Mouse (Mus musculus): ENCODE measurements around the gene Arhgef12. TPM values are rescaled to one million over a fixed set of nuclear protein-coding genes. Genes with fewer than 3 reads are reported as not detected.

Arhgef12 gene
- total and polyA plus RNA-seq, 2 experiments: 22.9 to 62.3 TPM

DNA sequence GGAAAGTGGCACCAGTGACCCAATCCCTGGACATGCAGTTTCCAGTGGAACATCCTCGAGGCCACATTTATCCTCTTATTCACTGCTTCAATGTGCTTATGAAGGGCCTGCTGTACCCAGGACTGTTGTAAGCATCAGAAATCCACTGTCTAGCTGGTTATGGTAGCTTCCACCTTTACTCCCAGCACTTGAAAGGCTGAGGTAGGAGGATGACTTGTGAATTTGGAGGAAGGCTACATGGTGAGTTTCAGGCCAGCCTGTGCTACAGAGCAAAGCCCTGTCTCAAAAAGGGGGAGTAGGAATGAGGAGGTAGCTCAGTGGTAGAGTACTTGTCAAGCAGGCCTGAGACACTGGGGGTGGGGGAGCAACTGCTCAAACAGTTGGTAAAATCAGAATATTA is 1.0 kb upstream of the Arhgef12 start:
- H3K79me2 ChIP-seq (ENCODE audit: control insufficient read depth, insufficient read depth, low read length): peaks cover 5% of the 10 kb centered on the region
- no peak overlapping the region for H3K9ac ChIP-seq (ENCODE audit: low read depth, low read length)
- no peaks in the 10 kb centered on the region for H3K27me3 ChIP-seq (ENCODE audit: control insufficient read depth, insufficient read depth, low read length)
- TF ChIP-seq POLR2A (IDR thresholded peaks at IDR 0.05; ENCODE audit: extremely low read depth, insufficient read depth, low read length) (no peak), CTCF (IDR thresholded peaks at IDR 0.05; ENCODE audit: low read depth, low read length) (no peak)
- no peaks in the 10 kb centered on the region for H3K36me3 ChIP-seq (ENCODE audit: control insufficient read depth, insufficient read depth, low read length)
- no peak for DNase-seq (ENCODE audit: extremely low read depth, low read depth, low spot score)
- peak overlapping the region; percentile 7; the same call in 1 of the 2 replicates for H3K27ac ChIP-seq (replicated peaks; ENCODE audit: insufficient read depth, low read depth, low read length)
- WGBS: 81% methylated on average over 1 of the region's 1 CpGs
- peaks cover 15% of the 10 kb centered on the region for H3K4me1 ChIP-seq (ENCODE audit: control insufficient read depth, insufficient read depth, low read length)
- H3K4me3 ChIP-seq (ENCODE audit: insufficient read depth, low read depth, low read length): no peak overlapping the region

DNA sequence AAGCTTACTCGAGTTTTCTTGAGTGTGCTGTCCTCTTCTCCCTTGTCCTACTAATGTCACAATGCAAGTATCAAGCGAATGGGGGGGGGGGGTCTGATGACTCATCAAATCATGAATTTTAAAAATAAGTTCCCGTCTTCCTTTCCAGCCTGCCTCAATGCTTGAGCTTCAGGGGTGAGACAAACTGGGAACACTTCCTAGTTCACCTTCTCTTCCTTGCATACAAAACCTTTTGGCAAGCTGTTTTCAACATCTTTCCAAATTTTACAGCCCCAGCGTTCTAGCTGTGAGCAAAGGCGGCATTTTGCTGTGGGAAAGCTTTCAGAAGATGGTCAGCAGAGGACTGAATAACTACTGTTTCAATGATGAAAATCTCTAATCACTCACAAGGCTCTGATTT is 516 bp upstream of the Arhgef12 start:
- H3K27ac ChIP-seq (replicated peaks; ENCODE audit: insufficient read depth, low read depth, low read length): peak overlapping the region; percentile 44
- peaks cover 8% of the 10 kb centered on the region for H3K79me2 ChIP-seq (ENCODE audit: control insufficient read depth, insufficient read depth, low read length)
- peaks cover 18% of the 10 kb centered on the region for H3K4me1 ChIP-seq (ENCODE audit: control insufficient read depth, insufficient read depth, low read length)
- H3K27me3 ChIP-seq (ENCODE audit: control insufficient read depth, insufficient read depth, low read length): no peaks in the 10 kb centered on the region
- TF ChIP-seq POLR2A (IDR thresholded peaks at IDR 0.05; ENCODE audit: extremely low read depth, insufficient read depth, low read length) (no peak), CTCF (IDR thresholded peaks at IDR 0.05; ENCODE audit: low read depth, low read length) (no peak)
- peak overlapping the region; percentile 26; the same call in 1 of the 2 replicates for H3K9ac ChIP-seq (ENCODE audit: low read depth, low read length)
- H3K4me3 ChIP-seq (ENCODE audit: insufficient read depth, low read depth, low read length): no peak overlapping the region
- 25% methylated on average over 5 of the region's 5 CpGs for WGBS
- DNase-seq (ENCODE audit: extremely low read depth, low read depth, low spot score): no peak
- no peaks in the 10 kb centered on the region for H3K36me3 ChIP-seq (ENCODE audit: control insufficient read depth, insufficient read depth, low read length)

- H3K79me2 ChIP-seq (ENCODE audit: control insufficient read depth, insufficient read depth, low read length): peaks cover 14% of the 10 kb centered on the region
- H3K27ac ChIP-seq (replicated peaks; ENCODE audit: insufficient read depth, low read depth, low read length): peak overlapping the region; percentile 88
- H3K27me3 ChIP-seq (ENCODE audit: control insufficient read depth, insufficient read depth, low read length): no peaks in the 10 kb centered on the region
- 2% methylated on average over 22 of the region's 22 CpGs for WGBS
- H3K4me3 ChIP-seq (ENCODE audit: insufficient read depth, low read depth, low read length): peak overlapping the region; percentile 75
- peaks cover 18% of the 10 kb centered on the region for H3K4me1 ChIP-seq (ENCODE audit: control insufficient read depth, insufficient read depth, low read length)
- no peaks in the 10 kb centered on the region for H3K36me3 ChIP-seq (ENCODE audit: control insufficient read depth, insufficient read depth, low read length)
- DNase-seq (ENCODE audit: extremely low read depth, low read depth, low spot score): peak; percentile 74
- peak overlapping the region; percentile 81 for H3K9ac ChIP-seq (ENCODE audit: low read depth, low read length)
- TF ChIP-seq POLR2A (IDR thresholded peaks at IDR 0.05; ENCODE audit: extremely low read depth, insufficient read depth, low read length) (no peak), CTCF (IDR thresholded peaks at IDR 0.05; ENCODE audit: low read depth, low read length) (no peak)
Observed at GRCm38 (mm10) chr9:43106426-43107186, 433 bp downstream of the Arhgef12 start.

GRCm38 (mm10) chr9:43105664-43106361 is 1.2 kb downstream of the Arhgef12 start:
- Histone ChIP-seq H3K4me1 (ENCODE audit: control insufficient read depth, insufficient read depth, low read length) (peaks cover 20% of the 10 kb centered on the region), H3K79me2 (ENCODE audit: control insufficient read depth, insufficient read depth, low read length) (peaks cover 16% of the 10 kb centered on the region), H3K36me3 (ENCODE audit: control insufficient read depth, insufficient read depth, low read length) (no peaks in the 10 kb centered on the region), H3K4me3 (ENCODE audit: insufficient read depth, low read depth, low read length) (peak overlapping the region; percentile 75), H3K9ac (ENCODE audit: low read depth, low read length) (peak overlapping the region; percentile 81), H3K27ac (replicated peaks; ENCODE audit: insufficient read depth, low read depth, low read length) (peak overlapping the region; percentile 88), H3K27me3 (ENCODE audit: control insufficient read depth, insufficient read depth, low read length) (no peaks in the 10 kb centered on the region)
- 0 out of 2 replicates have a peak, but pooled peaks have one; percentile 5 for TF ChIP-seq POLR2A (IDR thresholded peaks at IDR 0.05; ENCODE audit: extremely low read depth, insufficient read depth, low read length)
- no peak for TF ChIP-seq CTCF (IDR thresholded peaks at IDR 0.05; ENCODE audit: low read depth, low read length)
- DNase-seq (ENCODE audit: extremely low read depth, low read depth, low spot score): peak; percentile 80
- under 1% methylated on average over 89 of the region's 91 CpGs for WGBS

GRCm38 (mm10) chr9:43104873-43105663 is 2.0 kb downstream of the Arhgef12 start:
- TF ChIP-seq POLR2A (IDR thresholded peaks at IDR 0.05; ENCODE audit: extremely low read depth, insufficient read depth, low read length) (no peak), CTCF (IDR thresholded peaks at IDR 0.05; ENCODE audit: low read depth, low read length) (no peak)
- Histone ChIP-seq H3K4me1 (ENCODE audit: control insufficient read depth, insufficient read depth, low read length) (peaks cover 20% of the 10 kb centered on the region), H3K4me3 (ENCODE audit: insufficient read depth, low read depth, low read length) (peak overlapping the region; percentile 75), H3K27ac (replicated peaks; ENCODE audit: insufficient read depth, low read depth, low read length) (peak overlapping the region; percentile 88), H3K36me3 (ENCODE audit: control insufficient read depth, insufficient read depth, low read length) (no peaks in the 10 kb centered on the region), H3K9ac (ENCODE audit: low read depth, low read length) (peak overlapping the region; percentile 81), H3K27me3 (ENCODE audit: control insufficient read depth, insufficient read depth, low read length) (no peaks in the 10 kb centered on the region), H3K79me2 (ENCODE audit: control insufficient read depth, insufficient read depth, low read length) (peaks cover 18% of the 10 kb centered on the region)
- DNase-seq (ENCODE audit: extremely low read depth, low read depth, low spot score): peak; percentile 89
- under 1% methylated on average over 40 of the region's 40 CpGs for WGBS
